Mouse (Mus musculus): ENCODE measurements around the gene Ralgapb.
"Not testable (repeated sequence)": the region's sequence is repeated elsewhere in the genome, so short reads cannot be mapped to it uniquely, and the experiment has no call there.

Ralgapb gene

DNA sequence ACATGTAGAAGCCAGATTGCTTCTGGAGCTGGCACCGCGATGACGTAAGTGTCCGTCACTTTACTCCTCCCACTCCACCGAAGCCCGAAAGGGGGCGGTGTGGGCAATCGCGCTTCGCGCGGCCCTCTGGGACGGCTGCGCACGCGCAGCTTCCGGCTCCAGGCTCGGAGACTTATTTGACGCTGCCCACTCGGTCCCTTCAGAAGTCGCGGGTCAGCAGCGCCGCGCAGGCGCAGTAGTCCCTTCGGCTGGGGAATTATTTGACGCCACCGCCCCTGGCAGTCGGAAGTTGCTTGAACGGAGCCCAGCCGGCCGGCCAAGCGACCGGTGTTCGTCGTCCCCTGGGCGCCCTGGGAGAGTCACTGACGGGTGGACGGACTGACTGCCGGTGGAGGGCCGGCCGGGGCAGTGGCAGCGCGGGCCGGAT lies at the start of gene Ralgapb:
Gene Ralgapb (plus strand): TSS at position 254 of the 427 bp plus-strand sequence.
- peak; percentile 93 for DNase-seq (ENCODE audit: extremely low read depth, low read depth)

DNA sequence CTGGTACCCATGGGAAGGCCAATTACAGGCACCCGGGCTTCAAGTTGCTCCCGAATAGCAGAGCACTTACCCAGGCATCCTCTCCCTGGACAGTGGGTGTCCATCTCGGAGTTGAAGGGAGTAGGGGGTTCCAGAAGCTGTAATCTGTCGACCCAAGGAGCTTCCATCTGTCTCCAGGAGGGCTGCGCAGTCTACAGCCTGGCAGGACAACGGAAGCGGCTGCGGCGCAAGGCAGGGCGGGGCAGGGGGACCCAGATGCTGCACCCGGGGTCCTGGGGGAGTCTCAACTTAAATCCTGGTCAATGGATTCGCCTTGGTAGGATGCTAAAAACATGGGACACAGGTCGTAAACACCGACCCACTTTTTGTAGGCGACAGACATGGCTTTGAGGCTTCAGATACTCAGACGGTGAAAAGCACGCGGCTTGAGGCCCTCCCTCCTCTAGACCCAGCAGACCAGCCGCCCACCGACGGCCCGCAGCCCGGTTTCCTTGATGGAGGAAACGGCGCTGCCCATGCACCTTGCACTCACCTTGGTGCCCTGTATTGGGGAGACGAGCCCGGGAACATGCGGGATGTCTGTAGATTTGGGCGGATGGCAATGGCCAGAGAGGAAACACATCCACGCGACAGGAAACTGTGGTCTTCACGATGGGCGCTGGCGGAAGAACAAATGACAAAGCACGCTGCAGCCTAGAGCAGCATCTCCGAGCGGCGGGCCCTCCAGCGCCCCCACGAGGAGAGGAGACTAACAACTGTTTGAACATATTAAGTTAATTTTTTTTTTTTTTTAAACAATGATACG lies 48.6 kb upstream of the Ralgapb start:
- peak; percentile 80 for DNase-seq (ENCODE audit: extremely low read depth, low read depth)

DNA sequence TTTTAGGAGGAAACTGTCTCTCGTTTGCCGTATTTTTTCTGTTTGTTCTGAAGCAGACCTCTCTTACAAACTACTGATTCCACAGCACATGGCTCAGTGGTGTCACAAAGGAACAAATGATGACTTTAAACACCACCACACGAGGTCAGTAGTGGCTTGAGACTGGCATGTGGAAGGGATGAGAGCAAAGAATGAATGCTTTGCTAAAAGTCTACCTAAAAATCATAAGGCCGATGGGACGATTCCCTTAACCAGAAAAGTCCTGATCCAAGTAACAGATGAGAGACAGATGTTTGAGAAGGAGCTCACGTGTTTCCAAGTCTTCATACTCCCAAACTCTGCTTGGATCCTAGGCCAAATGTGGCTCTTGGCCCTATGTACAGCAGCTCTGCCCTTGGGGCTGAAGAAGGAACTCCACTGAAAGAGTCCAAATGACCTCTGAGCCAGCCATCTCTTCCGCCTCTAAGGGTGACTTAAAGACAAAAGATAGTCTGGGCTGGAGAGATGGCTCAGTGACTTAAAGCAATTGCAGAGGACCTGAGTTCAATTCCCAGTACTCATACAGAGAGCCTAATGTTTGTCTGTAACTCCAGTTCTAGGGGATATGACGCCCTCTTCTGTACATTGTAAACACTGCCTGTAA lies 47.8 kb upstream of the Ralgapb start:
- DNase-seq (ENCODE audit: extremely low read depth, low read depth) = peak; percentile 62

DNA sequence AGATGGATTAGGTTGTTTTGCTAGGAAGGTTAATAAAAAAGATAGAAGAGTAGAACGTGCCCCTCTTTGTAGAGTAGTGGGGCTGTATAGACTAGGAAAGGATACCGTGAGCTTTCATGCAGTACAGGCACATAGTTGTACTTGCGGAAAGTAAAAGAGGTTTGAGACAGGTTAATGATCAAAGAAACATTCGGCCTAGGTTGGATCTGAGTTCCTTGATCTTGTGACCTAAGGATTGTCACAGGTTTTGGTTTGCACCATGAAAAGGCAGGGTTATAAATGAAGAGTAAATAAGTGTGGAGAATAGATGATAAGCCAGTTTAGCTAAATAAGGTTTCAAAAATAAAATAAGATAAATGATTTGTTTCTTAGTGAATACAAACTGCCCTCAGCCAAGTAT lies 45.5 kb upstream of the Ralgapb start:
- DNase-seq (ENCODE audit: extremely low read depth, low read depth) = no peak

DNA sequence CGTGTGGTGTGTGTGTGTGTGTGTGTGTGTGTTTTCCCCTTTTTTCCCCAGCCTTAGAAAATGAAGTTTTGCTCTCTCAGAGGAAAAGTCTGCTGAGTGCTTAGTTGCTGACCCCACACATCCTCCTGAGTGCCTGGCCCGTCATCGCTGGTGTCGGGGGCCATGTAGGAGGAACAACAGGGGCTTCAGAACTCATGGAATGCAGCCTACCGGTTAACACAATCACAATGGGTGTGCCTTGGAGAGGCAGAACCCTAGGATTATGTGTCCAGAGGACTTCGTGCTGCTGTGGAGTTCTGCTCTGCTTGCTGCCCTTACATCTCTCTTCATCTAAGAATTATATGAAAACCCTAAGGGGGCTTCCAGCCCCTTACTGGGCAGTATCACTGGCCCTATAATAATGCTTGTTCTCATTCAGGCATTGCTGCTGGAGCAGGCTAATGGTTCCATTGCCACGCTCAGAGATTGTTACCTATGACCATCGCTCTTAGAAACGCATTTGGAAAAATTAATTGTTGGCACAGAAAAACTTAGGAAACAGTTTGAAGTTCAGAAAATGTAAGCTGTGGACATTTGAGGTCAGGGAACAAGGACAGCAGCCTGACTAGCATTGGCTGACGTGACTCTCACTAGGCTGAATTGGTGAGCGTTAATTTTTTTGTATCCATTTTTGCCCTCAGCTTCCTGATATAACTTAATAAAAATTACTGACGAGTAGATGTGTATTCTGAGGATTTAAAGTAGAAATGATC lies 44.4 kb upstream of the Ralgapb start:
- DNase-seq (ENCODE audit: extremely low read depth, low read depth) = no peak

DNA sequence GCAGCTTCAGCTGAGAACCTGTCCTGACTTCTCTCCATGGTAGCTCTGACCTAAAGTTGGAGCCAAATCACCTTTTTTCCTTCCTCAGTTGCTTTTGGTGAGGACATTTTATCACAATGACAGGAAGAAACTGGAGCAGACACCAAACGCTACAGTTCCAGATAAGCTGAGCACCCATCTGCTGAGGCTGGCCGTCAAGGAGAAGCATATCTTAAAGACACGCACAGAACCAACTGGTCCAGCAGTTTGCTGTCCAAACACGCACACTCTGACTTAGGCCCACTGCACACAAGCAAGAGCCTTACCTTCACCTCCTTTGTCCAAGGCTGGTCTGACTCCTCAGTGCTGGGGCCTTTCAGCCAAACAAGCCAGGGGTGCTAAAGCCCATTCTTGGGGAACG lies 42.0 kb upstream of the Ralgapb start:
- no peak for DNase-seq (ENCODE audit: extremely low read depth, low read depth)

DNA sequence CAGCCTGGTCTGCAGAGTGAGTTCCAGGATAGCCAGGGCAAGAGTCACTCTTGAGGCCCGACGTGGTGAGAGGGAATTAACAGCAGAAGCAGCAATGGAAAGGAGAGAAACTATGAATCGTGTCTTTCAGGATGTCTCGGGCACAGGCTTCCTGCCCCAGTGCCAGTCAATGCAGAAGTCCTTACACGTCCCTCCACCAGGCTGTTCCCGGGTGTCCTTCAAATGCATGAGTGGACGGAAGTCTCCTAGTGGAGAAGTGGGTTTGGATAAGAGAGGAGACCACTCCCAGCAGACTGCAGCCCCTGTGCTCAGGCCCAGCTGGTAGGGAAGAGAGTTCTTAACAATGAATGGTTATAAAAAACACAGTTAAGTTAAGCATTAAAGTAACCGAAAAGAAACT lies 41.3 kb upstream of the Ralgapb start:
- DNase-seq (ENCODE audit: extremely low read depth, low read depth) = no peak

DNA sequence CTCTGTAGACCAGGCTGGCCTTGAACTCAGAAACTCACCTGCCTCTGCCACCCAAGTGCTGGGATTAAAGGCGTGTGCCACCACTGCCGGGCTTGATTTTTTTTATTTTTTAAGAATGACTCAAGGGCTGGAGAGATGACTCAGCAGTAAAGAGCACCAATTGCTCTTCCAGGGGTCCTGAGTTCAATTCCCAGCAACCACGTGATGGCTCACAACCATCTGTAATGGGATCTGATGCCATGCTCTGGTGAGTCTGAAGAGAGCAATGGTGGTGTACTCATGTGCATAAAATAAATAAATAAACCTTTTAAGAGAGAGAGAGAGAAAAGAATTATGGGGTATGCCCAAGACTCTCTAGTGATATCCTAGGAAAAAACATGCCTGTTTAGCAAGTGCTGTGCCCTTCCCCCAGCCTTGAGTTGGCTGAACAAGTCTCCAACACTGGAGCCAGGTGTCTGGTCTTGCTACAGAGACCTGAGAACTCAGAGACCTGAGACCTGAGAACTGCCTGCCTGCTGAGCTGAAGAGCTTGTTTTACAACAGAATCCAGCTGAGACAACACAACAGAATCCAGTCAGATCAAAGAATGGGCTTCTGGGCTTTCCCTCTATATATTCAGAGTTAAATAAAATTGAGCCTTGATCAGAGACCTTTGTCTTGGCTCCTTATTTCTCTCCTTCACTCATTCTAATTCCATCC lies 40.0 kb upstream of the Ralgapb start:
- no peak for DNase-seq (ENCODE audit: extremely low read depth, low read depth)

DNA sequence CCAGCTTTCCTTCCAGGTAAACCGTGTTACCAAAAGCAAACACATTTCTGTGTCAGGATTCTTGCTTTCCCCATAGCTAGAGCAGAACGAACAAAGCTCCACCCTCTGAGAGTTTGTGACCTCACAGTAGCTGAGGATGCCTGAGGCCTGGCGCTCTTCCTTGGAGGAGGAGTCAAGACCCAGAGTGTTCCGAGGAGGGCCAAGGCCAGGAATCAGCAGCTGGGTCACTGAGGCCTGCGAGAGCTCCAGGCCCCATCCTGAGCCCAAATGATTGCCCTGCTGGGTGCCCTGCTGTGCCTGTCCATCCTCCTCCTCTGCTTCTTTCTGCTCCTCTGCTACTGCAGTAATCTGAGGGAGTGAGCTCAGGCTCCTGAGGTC lies 39.5 kb upstream of the Ralgapb start:
- no peak for DNase-seq (ENCODE audit: extremely low read depth, low read depth)

DNA sequence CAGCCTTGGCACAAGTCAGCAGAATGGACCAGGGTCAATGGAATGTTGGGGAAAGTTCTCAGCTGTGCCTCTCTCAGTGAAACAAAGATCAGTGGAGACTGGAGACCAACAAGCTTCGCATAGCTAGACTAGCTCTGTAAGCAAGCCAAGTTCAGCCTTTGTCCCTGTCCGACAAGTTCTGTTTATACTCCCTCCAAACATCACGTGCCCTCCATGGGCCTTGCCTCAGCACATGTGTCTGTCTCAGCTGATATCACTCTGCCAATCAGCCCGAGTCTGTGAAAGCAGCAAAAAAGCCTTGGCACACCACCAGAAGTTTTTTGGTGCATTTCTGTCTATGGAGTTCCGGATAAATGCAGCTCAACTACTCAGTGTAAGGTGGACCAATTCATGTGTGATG lies 36.6 kb upstream of the Ralgapb start:
- DNase-seq (ENCODE audit: extremely low read depth, low read depth) = no peak

DNA sequence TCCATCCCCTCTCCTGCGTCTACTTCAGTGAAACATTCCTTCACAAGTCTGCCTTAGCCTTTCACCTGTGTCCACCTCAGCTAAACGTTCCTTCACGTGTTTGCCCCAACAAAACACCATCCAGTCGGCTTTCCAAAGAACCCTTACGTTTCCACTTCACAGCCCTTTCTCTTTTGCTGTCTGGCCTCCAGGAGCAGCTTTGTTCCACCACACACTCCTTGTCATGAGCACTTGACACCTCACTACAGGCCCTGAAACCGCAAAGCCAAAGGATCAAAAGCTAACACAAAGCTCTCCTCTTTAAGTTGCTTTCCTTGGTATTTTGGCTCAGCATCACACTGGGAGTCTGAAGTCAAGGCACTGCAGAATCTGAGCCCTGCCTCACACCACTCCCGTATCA lies 36.1 kb upstream of the Ralgapb start:
- DNase-seq (ENCODE audit: extremely low read depth, low read depth) = no peak

DNA sequence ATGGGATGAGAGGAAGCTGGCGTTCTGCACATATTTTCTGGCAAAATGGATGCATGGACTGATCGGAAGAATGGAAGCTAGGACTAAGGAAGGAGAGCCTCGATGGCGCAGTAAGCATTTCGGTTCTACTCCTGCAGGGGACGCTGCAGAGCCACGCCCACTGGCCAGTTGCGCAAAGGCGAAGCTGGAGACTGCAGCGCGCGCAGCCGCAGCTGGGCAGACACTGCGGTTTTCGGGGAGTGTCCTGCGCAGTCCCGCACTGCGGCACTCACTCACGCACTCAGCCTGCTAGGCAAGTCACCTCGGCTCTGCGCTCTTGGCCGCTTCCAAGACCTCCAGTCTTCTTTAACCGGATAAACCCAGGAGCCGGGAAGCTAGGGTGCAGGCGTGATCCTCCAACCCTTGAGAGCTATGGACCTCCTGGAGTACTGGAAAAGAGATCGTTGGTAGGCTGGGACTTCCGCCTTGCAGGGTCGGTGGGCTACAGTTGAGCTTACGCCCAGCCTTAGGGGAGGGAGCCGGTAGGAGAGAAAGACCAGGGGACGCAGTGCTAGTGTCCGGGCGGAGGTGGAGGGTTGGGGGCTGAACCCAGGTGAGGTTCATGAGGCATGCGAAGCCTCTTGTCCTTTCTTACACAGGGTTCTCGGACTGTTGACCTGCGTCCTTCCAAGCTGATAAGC lies 34.1 kb upstream of the Ralgapb start, which contains the start of gene Snhg11:
Gene Snhg11 (plus strand): TSS at position 196 of the 680 bp plus-strand sequence.
- no peak for DNase-seq (ENCODE audit: extremely low read depth, low read depth)

DNA sequence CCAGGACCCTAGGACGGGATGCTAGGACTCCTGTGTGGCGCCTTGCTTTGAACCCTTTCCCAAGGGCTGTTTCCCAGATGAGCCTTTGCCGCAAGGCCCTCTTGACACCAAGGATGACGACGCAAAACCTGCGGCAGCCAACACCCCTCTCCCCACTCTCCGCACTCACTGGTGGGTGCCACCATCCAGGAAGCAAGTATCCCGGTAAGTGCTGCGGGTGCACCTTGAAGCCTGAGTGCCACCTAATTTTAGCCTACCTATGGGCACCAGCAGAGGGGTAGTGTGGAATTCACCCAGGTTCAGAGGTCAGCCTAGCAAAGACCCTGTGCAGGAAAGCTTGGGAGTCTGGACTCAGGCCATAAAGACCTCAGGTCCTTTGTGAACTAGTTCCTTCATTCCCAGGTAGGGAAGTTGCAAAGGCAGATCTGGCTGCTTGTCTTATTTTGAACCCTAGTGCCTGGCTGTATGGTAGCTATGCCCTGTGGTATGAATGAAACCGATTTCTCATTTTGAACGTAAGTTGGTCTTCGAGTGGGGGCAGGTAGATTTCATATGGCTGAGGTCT lies 33.4 kb upstream of the Ralgapb start:
- DNase-seq (ENCODE audit: extremely low read depth, low read depth) = no peak

DNA sequence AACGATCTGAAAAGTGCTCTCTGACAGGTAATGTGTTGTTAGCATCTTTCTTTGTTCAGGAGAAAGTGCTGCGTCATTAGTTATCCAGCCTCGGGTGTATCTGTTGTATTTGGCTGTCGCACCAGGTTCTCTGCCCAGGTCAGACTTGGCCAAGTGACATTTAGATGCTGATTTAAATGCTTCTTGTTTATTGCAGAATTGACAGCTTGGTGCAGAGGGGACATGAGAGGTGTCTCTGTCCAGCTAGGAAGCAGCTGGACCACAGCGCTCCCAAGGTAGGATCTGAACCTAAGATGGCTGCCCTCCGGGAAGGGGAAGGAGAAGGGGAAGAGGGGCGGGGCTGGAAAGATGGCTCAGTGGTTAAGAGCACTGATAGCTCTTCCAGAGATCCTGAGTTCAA lies 32.9 kb upstream of the Ralgapb start:
- no peak for DNase-seq (ENCODE audit: extremely low read depth, low read depth)

DNA sequence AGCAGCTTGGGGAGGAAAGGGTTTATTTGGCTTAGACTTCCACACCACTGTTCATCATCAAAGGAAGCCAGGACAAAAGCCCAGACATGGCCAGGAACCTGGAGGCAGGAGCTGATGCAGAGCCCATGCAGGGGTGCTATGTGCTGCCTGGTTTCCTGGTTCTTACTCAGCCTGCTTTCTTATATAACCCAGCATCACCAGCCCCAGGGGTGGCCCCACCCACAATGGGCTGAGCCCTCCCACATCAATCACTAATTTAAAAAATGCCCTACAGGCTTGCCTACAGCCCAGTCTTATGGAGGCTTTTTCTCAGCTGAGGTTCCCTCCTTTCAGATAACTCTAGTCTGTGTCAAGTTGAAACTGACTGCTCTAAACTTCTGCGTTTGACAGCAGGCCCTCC lies 31.8 kb upstream of the Ralgapb start:
- DNase-seq (ENCODE audit: extremely low read depth, low read depth) = no peak

DNA sequence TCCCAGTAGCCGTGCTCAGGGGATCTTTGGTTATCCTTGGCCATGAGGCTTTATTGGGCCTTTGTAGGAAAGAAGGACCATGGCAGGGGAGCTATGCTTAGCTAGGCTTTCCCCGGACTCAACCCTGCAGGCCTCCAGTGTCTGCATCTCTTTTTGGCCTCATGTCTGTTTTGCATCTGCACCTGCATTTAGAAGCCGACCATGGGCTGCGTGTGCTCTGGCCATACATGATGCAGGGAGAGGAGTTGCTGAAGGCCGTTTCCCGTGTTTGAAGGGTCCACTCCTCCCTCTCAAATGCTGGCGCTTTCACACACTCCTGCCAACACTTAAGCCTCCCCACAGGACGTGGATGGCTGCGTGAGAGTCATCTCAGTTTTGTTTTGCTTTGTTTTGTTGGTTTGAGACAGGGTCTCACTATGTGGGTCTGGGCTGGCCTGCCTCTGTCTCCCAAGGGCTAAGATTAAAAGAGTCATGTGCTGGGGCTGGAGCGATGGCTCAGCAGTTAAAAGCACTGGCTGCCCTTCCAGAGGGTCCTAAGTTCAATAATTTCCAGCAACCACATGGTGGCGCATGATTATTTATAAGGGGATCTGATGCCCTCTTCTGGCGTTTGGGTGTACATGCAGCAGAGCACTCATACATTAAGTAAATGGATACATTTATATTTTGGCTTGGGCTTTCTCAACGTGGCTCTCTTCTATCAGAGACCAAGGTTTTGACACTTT lies 30.1 kb upstream of the Ralgapb start:
- DNase-seq (ENCODE audit: extremely low read depth, low read depth) = peak; percentile 82

DNA sequence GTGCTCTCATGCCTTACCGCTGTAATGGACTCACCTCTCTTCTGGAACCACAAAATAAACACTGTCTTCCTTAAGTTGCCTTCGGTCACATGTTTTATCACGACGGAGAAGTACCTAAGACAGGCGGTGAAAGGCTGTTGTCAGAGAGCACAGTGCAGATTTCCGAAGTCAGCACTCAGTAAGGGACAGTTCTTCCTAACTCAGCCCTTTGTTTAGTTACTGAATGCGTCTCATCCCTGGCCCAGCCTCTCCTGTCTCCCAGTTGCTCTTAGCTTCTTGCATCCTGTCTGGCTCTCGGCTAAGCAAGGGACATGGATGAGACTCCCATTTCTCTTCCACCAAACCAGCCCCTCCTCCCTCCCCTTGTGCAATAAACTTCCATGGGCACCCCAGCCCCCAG lies 23.6 kb upstream of the Ralgapb start:
- no peak for DNase-seq (ENCODE audit: extremely low read depth, low read depth)

DNA sequence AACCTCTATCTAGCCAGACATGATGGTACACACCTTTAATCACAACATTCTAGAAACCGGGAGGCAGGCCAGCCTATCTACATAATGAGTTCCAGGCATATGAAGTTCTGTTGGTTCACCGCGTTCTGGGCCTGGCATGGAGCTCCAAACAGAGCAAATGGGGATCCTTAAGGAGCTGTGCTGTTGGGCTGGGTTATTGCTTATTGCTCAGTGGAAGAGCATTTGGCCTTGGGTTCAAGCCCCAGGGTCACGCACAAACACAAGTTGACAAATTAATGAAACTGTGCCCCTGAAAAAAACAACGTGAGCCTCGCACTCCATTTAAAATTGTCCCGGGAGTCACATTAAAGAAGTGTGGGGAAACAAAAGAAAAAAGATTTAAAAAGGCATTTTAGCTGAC lies 20.2 kb upstream of the Ralgapb start:
- no peak for DNase-seq (ENCODE audit: extremely low read depth, low read depth)

DNA sequence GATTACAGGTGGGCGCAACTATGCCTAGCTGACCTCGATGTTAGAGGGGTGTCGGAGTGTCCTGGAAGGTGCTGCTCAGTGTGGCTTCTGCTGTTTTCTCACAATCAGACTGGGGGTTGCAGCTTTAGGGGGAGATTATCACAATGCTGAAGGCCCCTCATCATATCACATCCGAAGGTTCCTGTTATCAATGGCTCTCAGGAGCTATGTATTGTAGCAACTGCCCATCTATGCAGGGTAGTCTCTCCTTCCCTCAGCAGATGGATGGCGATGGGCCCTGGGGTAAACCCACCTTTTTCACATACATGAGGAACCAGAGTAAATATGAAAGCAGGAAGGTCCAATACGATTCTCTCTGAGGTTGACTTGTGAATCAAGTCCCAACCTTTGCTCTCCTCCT lies 13.3 kb upstream of the Ralgapb start:
- no peak for DNase-seq (ENCODE audit: extremely low read depth, low read depth)

DNA sequence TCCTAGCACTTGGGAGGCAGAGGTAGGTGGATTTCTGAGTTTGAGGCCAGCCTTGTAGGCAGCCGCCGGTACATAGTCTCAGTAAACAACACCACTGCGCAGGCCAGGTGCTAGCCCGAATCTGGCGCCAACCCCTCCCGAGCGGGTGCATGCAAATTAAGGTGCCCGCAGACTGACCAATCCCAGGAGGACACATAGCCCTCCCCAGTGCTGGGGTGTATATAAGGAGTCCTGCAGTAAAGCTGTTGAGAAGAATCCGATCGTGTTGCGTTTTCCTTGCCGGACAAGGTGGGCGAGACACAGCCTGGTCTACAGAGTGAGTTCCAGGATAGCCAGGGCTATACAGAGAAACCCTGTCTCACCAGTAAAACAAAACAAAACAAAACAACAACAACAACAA lies 12.5 kb upstream of the Ralgapb start:
- not testable (repeated sequence) for DNase-seq (ENCODE audit: extremely low read depth, low read depth)
